Mouse (Mus musculus) layer of hippocampus, adult 9-10 months (tissue): Measurements from ENCODE around the gene Myd88.
"Not testable (repeated sequence)": the region's sequence is repeated elsewhere in the genome, so short reads cannot be mapped to it uniquely, and the experiment has no call there.

ENCODE experiments used
- DNase-seq: peaks from one replicate; pipeline ENCODE4 v3.0.0; 2022; ENCODE audit warnings: low spot score

Gene Myd88

GRCm38 (mm10) chr9:119340909-119341816 lies at the start of gene Myd88:
Gene Myd88, minus strand, starts transcription at chr9:119341411.
- DNase-seq = peak; percentile 94

- DNase-seq = no peak
Observed at GRCm38 (mm10) chr9:119390214-119390613, 49.0 kb upstream of the Myd88 start.

GRCm38 (mm10) chr9:119388956-119389355 lies 47.7 kb upstream of the Myd88 start:
- no peak for DNase-seq

GRCm38 (mm10) chr9:119382603-119383002 lies 41.4 kb upstream of the Myd88 start:
- no peak for DNase-seq

GRCm38 (mm10) chr9:119378231-119378630 lies 37.0 kb upstream of the Myd88 start:
- DNase-seq = no peak

GRCm38 (mm10) chr9:119375556-119375955 lies 34.3 kb upstream of the Myd88 start:
- no peak for DNase-seq

- no peak for DNase-seq
Observed at GRCm38 (mm10) chr9:119375008-119375407, 33.8 kb upstream of the Myd88 start.

GRCm38 (mm10) chr9:119371251-119371650 lies 30.0 kb upstream of the Myd88 start:
- DNase-seq = no peak

GRCm38 (mm10) chr9:119370770-119371169 lies 29.6 kb upstream of the Myd88 start:
- DNase-seq = not testable (repeated sequence)

- no peak for DNase-seq
Observed at GRCm38 (mm10) chr9:119368367-119368766, 27.2 kb upstream of the Myd88 start.

- no peak for DNase-seq
Observed at GRCm38 (mm10) chr9:119365284-119365683, 24.1 kb upstream of the Myd88 start, which contains the start of gene Slc22a14. Gene Slc22a14, minus strand, starts transcription at chr9:119365553.

GRCm38 (mm10) chr9:119363229-119363628 lies 22.0 kb upstream of the Myd88 start:
- DNase-seq = no peak

- DNase-seq = no peak
Observed at GRCm38 (mm10) chr9:119361416-119361815, 20.2 kb upstream of the Myd88 start.

- DNase-seq = no peak
Observed at GRCm38 (mm10) chr9:119358058-119358429, 16.8 kb upstream of the Myd88 start.

GRCm38 (mm10) chr9:119357331-119358057 lies 16.3 kb upstream of the Myd88 start, which contains the start of gene Xylb:
Gene Xylb, plus strand, starts transcription at chr9:119357381.
- DNase-seq = peak; percentile 70

GRCm38 (mm10) chr9:119355943-119356342 lies 14.7 kb upstream of the Myd88 start:
- DNase-seq = no peak

- no peak for DNase-seq
Observed at GRCm38 (mm10) chr9:119353926-119354325, 12.7 kb upstream of the Myd88 start.

GRCm38 (mm10) chr9:119352060-119352459 lies 10.8 kb upstream of the Myd88 start:
- DNase-seq = peak; percentile 37

- no peak for DNase-seq
Observed at GRCm38 (mm10) chr9:119350947-119351705, 9.9 kb upstream of the Myd88 start.

GRCm38 (mm10) chr9:119350531-119350930 lies 9.3 kb upstream of the Myd88 start:
- DNase-seq = no peak

- DNase-seq = no peak
Observed at GRCm38 (mm10) chr9:119346376-119346775, 5.2 kb upstream of the Myd88 start.

- no peak for DNase-seq
Observed at GRCm38 (mm10) chr9:119342728-119343127, 1.5 kb upstream of the Myd88 start.
